Mouse (Mus musculus) kidney, postnatal 0 days (tissue): ENCODE data around the gene Wdr17. TPM values are rescaled to one million over a fixed set of nuclear protein-coding genes. Genes with fewer than 3 reads are reported as not detected.

Experiments used
- ATAC-seq: fragments of 200-750 bp; cut with Nextera tagmentation; replicated peaks from 2 replicates; pipeline ENCODE4 v1.8.0; 2017; ENCODE audit warnings: low read depth, moderate number of reproducible peaks, moderate TSS enrichment, moderate library complexity; ENCODE audit not compliant: low FRiP score
- DNase-seq: peaks from one replicate; pipeline ENCODE4 v3.0.0-alpha.2; 2016; ENCODE audit warnings: low spot score
- H3K27ac ChIP-seq: fragments of 300-500 bp; sonication (generic); 2 replicates; pipeline ENCODE4 v1.5.1; 2014; ENCODE audit warnings: mild to moderate bottlenecking
- H3K27me3 ChIP-seq: fragments of 300-500 bp; sonication (generic); 2 replicates; pipeline ENCODE4 v1.6.1; 2014; ENCODE audit warnings: low read length, mixed read lengths; ENCODE audit not compliant: insufficient read depth
- H3K36me3 ChIP-seq: fragments of 300-500 bp; sonication (generic); 2 replicates; pipeline ENCODE4 v1.6.1; 2014; ENCODE audit warnings: low read length, mixed read lengths; ENCODE audit not compliant: insufficient read depth
- H3K4me1 ChIP-seq: fragments of 300-500 bp; sonication (generic); replicated peaks from 2 replicates; pipeline ENCODE4 v1.6.1; 2014; ENCODE audit warnings: antibody characterized with exemption, low read length, mixed read lengths; ENCODE audit not compliant: insufficient read depth
- H3K4me2 ChIP-seq: fragments of 300-500 bp; sonication (generic); 2 replicates; pipeline ENCODE4 v1.6.1; 2014; ENCODE audit warnings: mild to moderate bottlenecking, low read length, moderate library complexity, mixed read lengths
- H3K4me3 ChIP-seq: fragments of 300-500 bp; sonication (generic); replicated peaks from 2 replicates; pipeline ENCODE4 v1.5.1; 2014; ENCODE audit warnings: low read depth, low read length
- H3K9ac ChIP-seq: fragments of 300-500 bp; sonication (generic); 2 replicates; pipeline ENCODE4 v1.6.1; 2014; ENCODE audit warnings: low read depth, low read length
- H3K9me3 ChIP-seq: fragments of 300-500 bp; sonication (generic); replicated peaks from 2 replicates; pipeline ENCODE4 v1.6.1; 2016; ENCODE audit warnings: low read length, inconsistent platforms, mixed read lengths
- CTCF ChIP-seq: IDR thresholded peaks from 2 replicates; pipeline ENCODE4 v1.5.1; 2016; ENCODE audit warnings: antibody characterized with exemption, low read depth, mild to moderate bottlenecking, moderate library complexity
- WGBS: fragments of 180-500 bp; shearing (Covaris S2); extraction: QIAGEN DNeasy Blood & Tissue Kit; methylation state at CpG from one replicate; pipeline ENCODE4 v1.1.7; 2014; 5-methylcytosine and 5-hydroxymethylcytosine counted together
- polyA plus RNA-seq: library from polyadenylated mRNA; unstranded; fragments of >200 nt; fragmentation: Nextera tagmentation; extraction: Ambion mirVana; gene quantifications from 2 replicates; pipeline ENCODE4 v1.2.1, GENCODE M21; 2015

Gene Wdr17
- polyA plus RNA-seq, 1 experiment from 2014 or later: 0.97 TPM

GRCm38 (mm10) chr8:54899444-54899843 is 12.5 kb upstream of the Wdr17 start:
- Histone ChIP-seq H3K36me3 (no peaks in the 10 kb centered on the region), H3K4me3 (no peak overlapping the region), H3K4me2 (no peak overlapping the region), H3K27ac (no peak overlapping the region), H3K27me3 (no peaks in the 10 kb centered on the region), H3K4me1 (no peaks in the 10 kb centered on the region), H3K9me3 (no peaks in the 10 kb centered on the region), H3K9ac (no peak overlapping the region)
- DNase-seq (no peak), ATAC-seq (no peak)
- 84% methylated on average over 2 of the region's 2 CpGs for WGBS
- no peak for TF ChIP-seq CTCF

GRCm38 (mm10) chr8:54894637-54895322 is 7.8 kb upstream of the Wdr17 start:
- no peaks in the 10 kb centered on the region for H3K27me3 ChIP-seq
- no peak overlapping the region for H3K4me2 ChIP-seq
- no peaks in the 10 kb centered on the region for H3K36me3 ChIP-seq
- H3K4me3 ChIP-seq: no peak overlapping the region
- no peak overlapping the region for H3K27ac ChIP-seq
- no peak overlapping the region for H3K9ac ChIP-seq
- H3K9me3 ChIP-seq: no peaks in the 10 kb centered on the region
- DNase-seq (no peak), ATAC-seq (no peak)
- no peaks in the 10 kb centered on the region for H3K4me1 ChIP-seq
- 68% methylated on average over 2 of the region's 2 CpGs for WGBS
- no peak for TF ChIP-seq CTCF

GRCm38 (mm10) chr8:54894180-54894579 is 7.2 kb upstream of the Wdr17 start:
- no peaks in the 10 kb centered on the region for H3K9me3 ChIP-seq
- H3K36me3 ChIP-seq: no peaks in the 10 kb centered on the region
- H3K4me2 ChIP-seq: no peak overlapping the region
- no peaks in the 10 kb centered on the region for H3K27me3 ChIP-seq
- no peak overlapping the region for H3K27ac ChIP-seq
- H3K9ac ChIP-seq: no peak overlapping the region
- DNase-seq (no peak), ATAC-seq (no peak)
- TF ChIP-seq CTCF: no peak
- WGBS: 85% methylated on average over 1 of the region's 1 CpGs
- H3K4me3 ChIP-seq: no peak overlapping the region
- H3K4me1 ChIP-seq: no peaks in the 10 kb centered on the region

GRCm38 (mm10) chr8:54886560-54886959 is 424 bp downstream of the Wdr17 start:
- H3K36me3 ChIP-seq: no peaks in the 10 kb centered on the region
- TF ChIP-seq CTCF: no peak
- H3K9ac ChIP-seq: no peak overlapping the region
- ATAC-seq (no peak), DNase-seq (no peak)
- no peak overlapping the region for H3K4me3 ChIP-seq
- no peak overlapping the region for H3K27ac ChIP-seq
- H3K9me3 ChIP-seq: no peaks in the 10 kb centered on the region
- no peaks in the 10 kb centered on the region for H3K27me3 ChIP-seq
- H3K4me2 ChIP-seq: no peak overlapping the region
- WGBS: 82% methylated on average over 4 of the region's 4 CpGs
- no peaks in the 10 kb centered on the region for H3K4me1 ChIP-seq

GRCm38 (mm10) chr8:54876458-54876857 is 10.5 kb downstream of the Wdr17 start:
- no peak for ATAC-seq
- 88% methylated on average over 4 of the region's 4 CpGs for WGBS

GRCm38 (mm10) chr8:54864761-54865064 is 22.3 kb downstream of the Wdr17 start:
- Histone ChIP-seq H3K27me3 (no peaks in the 10 kb centered on the region), H3K36me3 (no peaks in the 10 kb centered on the region), H3K4me1 (no peaks in the 10 kb centered on the region), H3K9me3 (no peaks in the 10 kb centered on the region), H3K27ac (no peak overlapping the region), H3K4me2 (no peak overlapping the region), H3K9ac (no peak overlapping the region), H3K4me3 (no peak overlapping the region)
- ATAC-seq: no peak
- TF ChIP-seq CTCF: no peak
- WGBS: 50% methylated on average over 1 of the region's 1 CpGs
- no peak for DNase-seq

More at GRCm38 (mm10) chr8:54876458-54876857, 10.5 kb downstream of the Wdr17 start:
- Histone ChIP-seq H3K4me3 (no peak overlapping the region), H3K27me3 (no peaks in the 10 kb centered on the region), H3K9ac (no peak overlapping the region), H3K4me1 (no peaks in the 10 kb centered on the region), H3K4me2 (no peak overlapping the region), H3K36me3 (no peaks in the 10 kb centered on the region), H3K27ac (no peak overlapping the region), H3K9me3 (no peaks in the 10 kb centered on the region)
- TF ChIP-seq CTCF: no peak
- DNase-seq: no peak
